Mouse (Mus musculus): ENCODE results near the gene Spint2.

Gene Spint2

DNA sequence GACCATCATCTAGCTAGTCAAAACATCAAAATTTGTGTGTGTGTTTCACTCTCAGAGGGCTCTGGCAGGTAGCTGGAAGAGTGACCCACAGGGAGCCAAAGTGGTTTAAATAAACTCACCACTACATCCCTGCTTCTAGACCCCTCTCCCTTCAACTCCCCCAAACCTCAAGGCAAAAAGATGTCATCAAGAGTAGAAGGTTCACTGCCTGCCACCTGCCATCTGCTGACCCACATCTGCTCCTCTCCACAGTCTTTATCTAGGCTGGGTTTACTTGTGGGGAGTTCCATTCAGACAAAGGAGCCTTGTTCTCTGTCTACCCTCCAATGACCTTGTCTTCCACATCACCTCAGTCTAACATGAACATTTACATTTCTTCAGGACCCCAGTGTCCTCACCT, 2.5 kb downstream of the Spint2 start:
- no peak for DNase-seq

DNA sequence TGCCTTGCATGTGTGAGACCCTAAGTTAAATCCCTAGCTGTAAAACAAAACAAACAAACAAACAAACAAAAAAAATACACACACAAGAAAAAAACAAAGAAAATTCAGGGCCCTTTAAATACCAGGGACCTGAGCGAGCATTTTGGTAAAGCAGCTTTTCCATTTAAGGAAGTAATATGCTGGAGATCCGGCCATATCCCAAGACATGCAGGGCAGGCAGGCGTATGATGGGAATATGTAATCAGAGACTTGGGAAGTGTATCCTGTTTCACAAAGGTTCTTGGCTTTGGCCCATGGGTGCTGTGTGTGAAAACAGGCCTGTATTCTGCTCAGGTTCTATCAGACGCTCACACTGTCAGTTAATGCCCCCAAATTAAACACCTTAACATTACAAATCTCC, 4.2 kb downstream of the Spint2 start:
- DNase-seq = no peak

- no peak for DNase-seq
These were observed 5.0 kb downstream of the Spint2 start for GRCm38 (mm10) chr7:29276715-29277114.

GRCm38 (mm10) chr7:29271687-29272465, 9.8 kb downstream of the Spint2 start:
- DNase-seq = peak; percentile 36

GRCm38 (mm10) chr7:29270445-29270844, 11.3 kb downstream of the Spint2 start:
- DNase-seq = no peak

- DNase-seq = no peak
These were observed 14.8 kb downstream of the Spint2 start for GRCm38 (mm10) chr7:29266931-29267330.

- no peak for DNase-seq
These were observed 16.1 kb downstream of the Spint2 start for GRCm38 (mm10) chr7:29265636-29266035.

GRCm38 (mm10) chr7:29263831-29264230, 17.9 kb downstream of the Spint2 start:
- DNase-seq = no peak

DNA sequence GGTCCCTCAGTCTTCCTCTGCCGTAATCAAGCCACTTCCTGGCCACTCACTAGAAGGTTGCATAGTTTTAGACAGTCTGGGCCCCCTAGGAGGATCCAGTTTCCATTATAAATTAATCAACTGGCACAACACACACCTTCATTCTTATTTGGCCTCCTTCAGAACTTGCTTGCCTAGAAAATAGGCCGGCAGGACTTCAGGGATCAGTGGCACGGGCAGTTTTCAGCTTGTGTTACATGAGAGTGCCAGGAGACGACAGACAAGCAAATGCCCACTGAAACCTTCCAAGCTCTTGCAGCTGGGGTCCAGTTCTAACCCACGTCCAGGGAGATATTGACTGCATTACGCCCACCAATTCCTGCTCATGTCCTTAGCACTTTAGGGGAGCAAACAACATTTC, 19.6 kb downstream of the Spint2 start:
- no peak for DNase-seq

DNA sequence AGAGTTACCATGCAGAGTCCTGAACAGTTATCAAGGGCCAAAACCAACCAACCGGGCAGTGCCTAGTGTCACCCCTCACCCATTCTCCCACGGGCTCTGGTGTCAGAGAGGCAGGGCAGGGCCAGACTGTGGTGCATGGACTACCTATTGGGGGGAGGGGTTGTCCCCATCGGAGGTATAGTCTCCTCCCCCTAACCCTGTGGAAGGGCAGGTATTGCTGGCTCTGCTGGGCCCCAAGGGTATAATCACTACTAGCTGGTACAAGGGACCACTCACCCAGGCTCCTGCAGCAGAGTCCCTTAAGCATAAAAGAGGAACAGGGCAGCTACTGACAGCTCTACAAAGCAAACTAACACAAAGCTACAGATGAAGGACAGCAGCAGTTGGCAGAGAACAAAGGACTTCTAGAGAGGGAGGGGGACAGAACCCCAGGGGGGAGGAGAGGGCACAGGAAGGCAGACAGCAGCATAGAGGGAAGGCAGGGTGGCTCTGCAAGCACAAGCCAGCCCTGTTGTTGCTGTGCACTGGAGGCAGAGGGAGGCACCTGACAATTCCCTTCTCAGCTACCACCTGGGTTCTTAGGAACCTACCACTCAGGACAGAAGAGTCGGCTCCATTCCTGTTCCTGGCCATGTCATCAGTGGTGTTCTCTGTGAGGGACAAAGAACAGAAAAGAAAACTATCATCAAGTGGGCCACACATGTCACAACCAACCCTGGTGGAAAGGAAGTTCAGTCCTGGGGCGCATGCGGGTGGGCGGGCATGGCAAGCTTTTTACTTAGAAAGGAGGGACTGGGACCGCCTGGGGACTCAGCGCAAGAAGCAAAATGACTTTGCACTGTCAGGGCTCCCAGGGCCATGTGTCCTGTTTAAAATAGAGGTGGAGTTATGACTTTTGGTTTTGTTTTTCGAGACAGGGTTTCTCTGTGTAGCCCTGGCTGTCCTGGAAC, 21.7 kb downstream of the Spint2 start:
- no peak for DNase-seq

- no peak for DNase-seq
These were observed 24.3 kb downstream of the Spint2 start for GRCm38 (mm10) chr7:29257368-29257767.

DNA sequence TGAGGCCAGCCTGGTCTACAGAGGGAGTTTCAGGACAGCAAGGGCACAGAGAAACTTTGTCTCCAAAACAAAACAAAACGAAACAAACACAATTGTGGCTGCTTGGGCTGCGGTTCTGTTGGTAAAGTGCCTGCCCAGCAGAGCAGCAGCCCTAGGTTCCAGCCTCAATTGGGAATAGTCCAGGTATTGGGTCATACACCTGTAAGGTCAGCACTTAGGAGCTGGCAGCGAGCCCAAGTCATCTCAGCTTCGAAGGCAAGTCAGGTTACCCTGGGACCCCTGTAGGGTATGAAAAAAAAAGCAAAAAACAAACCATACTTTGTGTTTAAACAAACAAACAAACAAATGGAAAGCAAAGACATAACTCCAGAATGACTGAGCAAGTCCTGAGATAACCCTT, 25.8 kb downstream of the Spint2 start:
- no peak for DNase-seq

DNA sequence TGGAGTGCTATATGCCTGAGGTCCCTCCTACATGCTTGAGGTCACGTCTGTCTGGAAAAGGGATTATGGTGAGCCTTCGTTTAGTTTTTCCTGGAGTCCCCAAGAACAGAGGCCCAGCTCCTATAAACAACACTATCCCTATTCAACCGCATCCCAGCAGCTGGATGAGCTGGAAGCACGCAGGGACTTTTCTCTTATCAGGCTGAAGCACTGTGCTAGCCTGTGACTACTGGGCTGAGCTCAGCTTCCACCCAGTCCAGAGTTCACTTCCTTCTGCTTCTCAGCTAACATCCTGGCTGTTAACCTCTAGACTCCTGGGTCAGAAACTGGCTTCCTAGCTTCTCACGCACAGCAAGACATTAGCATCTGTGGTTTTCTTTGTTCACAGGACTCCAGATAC, 27.9 kb downstream of the Spint2 start:
- DNase-seq = no peak

GRCm38 (mm10) chr7:29251166-29251565, 30.5 kb downstream of the Spint2 start:
- DNase-seq = no peak

DNA sequence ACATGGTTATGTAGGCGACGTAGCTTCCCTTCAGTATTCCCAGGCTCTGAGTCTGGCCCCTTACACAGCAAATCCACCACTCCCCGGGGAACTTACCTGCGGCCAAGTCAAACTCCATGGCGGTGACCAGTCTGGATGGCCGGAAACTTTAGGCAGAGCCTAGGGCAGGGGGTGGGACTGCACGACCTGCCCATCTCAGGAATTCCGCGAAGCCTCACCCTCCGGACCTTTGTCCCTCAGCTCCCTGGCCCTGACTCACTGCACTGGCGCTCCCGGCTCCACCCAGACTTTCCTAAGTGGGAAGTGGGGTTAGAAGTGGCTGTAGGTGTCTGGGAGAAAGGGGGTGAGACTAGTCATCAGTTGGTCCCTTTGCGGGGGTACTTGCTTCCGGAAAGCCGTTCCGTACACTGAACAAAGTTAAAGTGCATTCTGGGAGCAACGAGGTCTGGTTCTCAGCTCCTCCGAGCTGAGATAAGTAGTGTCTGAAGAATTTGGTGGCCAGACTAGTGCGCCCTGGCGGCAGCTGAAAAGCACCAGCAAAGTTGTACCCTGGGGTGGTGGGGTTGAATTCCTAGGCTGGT, 33.4 kb downstream of the Spint2 start, which contains the start of gene 2200002D01Rik:
TSS of gene 2200002D01Rik (minus strand) at position 206 of the 581 bp plus-strand sequence.
- DNase-seq = no peak

DNA sequence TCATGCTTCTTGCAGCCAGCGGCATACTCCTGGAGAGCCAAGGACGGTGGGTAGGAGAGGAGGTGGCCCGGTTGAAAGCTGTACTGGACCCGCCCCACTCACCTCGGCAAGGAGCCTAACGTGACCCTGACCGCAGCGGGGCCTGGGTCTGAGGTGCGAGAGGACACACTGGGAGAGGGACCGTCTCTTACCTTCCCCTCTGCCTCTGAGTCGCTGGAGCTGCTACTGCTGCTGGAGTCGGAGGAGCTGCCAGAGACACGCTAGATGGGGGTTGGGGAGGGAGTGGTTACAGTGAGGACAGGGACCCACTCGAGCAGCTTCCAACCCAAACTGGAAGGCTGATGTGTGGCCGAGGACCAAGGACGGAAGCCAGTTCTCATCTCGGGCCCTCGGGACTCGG, 34.0 kb downstream of the Spint2 start:
- no peak for DNase-seq

DNA sequence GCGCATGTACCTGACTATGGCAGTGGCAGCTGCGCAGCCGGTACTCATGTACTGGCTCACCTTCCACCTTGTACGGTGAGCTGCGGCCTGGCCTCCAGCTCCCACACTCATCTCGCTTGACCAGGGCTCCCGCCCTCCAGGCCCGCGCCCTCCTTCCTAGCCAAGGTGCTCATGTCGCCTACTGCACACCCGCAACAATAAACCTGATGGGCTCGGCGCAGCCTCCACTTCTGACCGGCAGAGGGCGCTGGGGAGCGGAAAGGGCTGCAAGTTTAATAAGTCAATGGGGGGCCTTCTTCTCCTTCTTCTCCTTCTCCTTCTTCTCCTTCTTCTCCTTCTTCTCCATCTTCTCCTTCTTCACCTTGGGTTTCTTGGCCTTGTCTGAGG, 34.4 kb downstream of the Spint2 start:
- DNase-seq = peak; percentile 64

DNA sequence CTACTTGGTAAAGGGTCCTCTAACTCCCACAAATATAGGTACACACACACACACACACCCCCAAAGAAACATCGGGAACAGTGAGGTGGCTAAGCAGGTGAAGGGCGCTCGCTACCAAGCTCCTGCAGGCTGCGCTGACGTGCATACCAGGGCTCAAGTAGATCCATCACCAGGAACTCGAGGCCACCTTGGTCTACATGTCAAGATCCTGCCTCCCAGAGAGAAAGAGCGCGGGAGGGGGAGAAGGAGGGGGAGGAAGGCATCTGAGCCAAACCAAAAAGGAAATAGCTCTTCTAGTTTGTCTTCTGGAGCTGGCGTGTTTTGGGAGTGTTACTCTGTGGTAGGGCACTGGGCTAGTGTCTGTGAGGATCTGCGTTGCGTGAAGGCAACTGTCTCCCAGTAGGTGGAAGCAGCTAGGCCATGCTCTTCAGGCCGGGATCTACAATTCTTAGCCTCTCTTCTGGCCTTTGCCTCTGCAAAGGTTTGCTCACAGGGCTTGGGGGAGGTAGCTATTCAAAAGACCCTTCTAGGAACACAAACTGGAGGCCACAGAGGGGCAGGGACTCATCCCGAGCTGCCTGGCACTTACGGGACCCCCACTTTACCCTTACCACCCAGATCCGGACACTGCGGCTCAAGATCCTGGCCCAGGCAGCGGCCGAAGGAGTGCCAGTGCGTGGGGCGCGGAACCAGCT, 34.9 kb downstream of the Spint2 start:
- DNase-seq = no peak

DNA sequence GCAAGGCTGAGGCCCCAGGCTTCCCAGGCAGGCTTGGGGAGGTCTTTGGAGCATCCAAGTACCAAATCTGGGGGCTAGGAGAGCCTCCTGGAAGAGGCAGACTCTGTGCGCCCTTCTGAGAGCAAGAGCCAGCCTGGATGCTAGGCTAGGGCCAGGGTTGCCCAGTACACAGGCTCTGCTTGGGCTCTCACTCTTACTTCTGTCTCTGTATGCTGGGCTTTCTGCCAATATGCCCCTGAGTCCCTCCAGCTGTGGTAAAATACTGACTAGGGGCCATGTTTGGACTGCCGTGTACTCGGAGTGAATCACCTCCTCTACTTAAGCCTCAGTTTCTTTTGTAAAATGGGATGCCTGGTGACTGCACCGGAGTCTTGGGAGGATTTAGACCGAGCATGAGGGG, 35.7 kb downstream of the Spint2 start:
- no peak for DNase-seq

GRCm38 (mm10) chr7:29244732-29245416, 36.8 kb downstream of the Spint2 start:
- DNase-seq = no peak

GRCm38 (mm10) chr7:29238019-29238967, 43.4 kb downstream of the Spint2 start, which contains the start of gene Yif1b:
TSS of gene Yif1b (plus strand) at chr7:29238329.
- DNase-seq = peak; percentile 97

Data from right cerebral cortex, postnatal 25 days (tissue).